Mouse (Mus musculus) intestine, embryonic 15.5 days (tissue): ENCODE data around the gene Luzp2. TPM values are rescaled to one million over a fixed set of nuclear protein-coding genes. Genes with fewer than 3 reads are reported as not detected.

Source experiments
- ATAC-seq: fragments of 200-750 bp; cut with Nextera tagmentation; 2 replicates; pipeline ENCODE4 v1.8.0; 2017; ENCODE audit warnings: moderate TSS enrichment, moderate library complexity
- H3K27ac ChIP-seq: fragments of 300-500 bp; sonication (generic); 2 replicates; pipeline ENCODE4 v1.5.1; 2015; ENCODE audit warnings: mild to moderate bottlenecking, inconsistent platforms
- H3K27me3 ChIP-seq: fragments of 300-500 bp; sonication (generic); replicated peaks from 2 replicates; pipeline ENCODE4 v1.6.1; 2015; ENCODE audit warnings: inconsistent platforms
- H3K36me3 ChIP-seq: fragments of 300-500 bp; sonication (generic); 2 replicates; pipeline ENCODE4 v1.6.1; 2015; ENCODE audit warnings: inconsistent platforms
- H3K4me1 ChIP-seq: fragments of 300-500 bp; sonication (generic); replicated peaks from 2 replicates; pipeline ENCODE4 v1.6.1; 2015; ENCODE audit warnings: inconsistent platforms
- H3K4me2 ChIP-seq: fragments of 300-500 bp; sonication (generic); replicated peaks from 2 replicates; pipeline ENCODE4 v1.6.1; 2015; ENCODE audit warnings: mild to moderate bottlenecking, inconsistent platforms
- H3K4me3 ChIP-seq: fragments of 300-500 bp; sonication (generic); replicated peaks from 2 replicates; pipeline ENCODE4 v1.5.1; 2015; ENCODE audit warnings: inconsistent platforms
- H3K9ac ChIP-seq: fragments of 300-500 bp; sonication (generic); 2 replicates; pipeline ENCODE4 v1.6.1; 2015; ENCODE audit warnings: inconsistent platforms
- H3K9me3 ChIP-seq: fragments of 300-500 bp; sonication (generic); 2 replicates; pipeline ENCODE4 v1.6.1; 2016; ENCODE audit warnings: inconsistent platforms
- whole genome bisulfite sequencing: fragments of 180-500 bp; shearing (Covaris S2); methylation state at CpG from one replicate; pipeline ENCODE4 v1.1.7; 2015; 5-methylcytosine and 5-hydroxymethylcytosine counted together
- polyA plus RNA-seq: library from polyadenylated mRNA; unstranded; fragments of >200 nt; fragmentation: Nextera tagmentation; extraction: Ambion mirVana; gene quantifications from 2 replicates; pipeline ENCODE4 v1.2.1, GENCODE M21; 2015

Luzp2 gene
- polyA plus RNA-seq, 1 experiment from 2014 or later, result 0.90 TPM

DNA sequence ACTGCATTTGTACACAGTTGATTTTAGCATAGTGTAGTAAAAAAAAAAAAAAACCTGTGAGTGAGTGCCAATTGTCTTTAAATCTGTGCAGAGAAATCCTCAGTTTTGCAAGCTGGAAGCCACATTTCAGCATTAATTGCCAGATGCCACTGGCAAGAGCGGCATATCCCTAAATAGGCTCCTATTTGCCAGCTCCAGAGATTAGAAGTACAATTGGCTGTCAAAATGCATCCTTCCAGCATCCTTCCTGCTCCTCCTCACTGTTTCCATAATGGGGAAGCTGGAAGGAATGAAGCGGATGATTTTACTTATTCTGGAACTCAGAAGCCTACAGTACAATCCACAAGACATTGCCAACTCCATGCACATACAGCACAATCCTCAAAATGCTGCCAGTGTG, 354.2 kb downstream of the Luzp2 start:
- Histone ChIP-seq H3K9ac (no peak overlapping the region), H3K4me3 (no peak overlapping the region), H3K4me2 (no peak overlapping the region), H3K27me3 (no peaks in the 10 kb centered on the region), H3K9me3 (no peaks in the 10 kb centered on the region), H3K4me1 (no peaks in the 10 kb centered on the region), H3K27ac (no peak overlapping the region), H3K36me3 (no peaks in the 10 kb centered on the region)
- ATAC-seq, result no peak
- 81% methylated on average over 2 of the region's 2 CpGs for WGBS

DNA sequence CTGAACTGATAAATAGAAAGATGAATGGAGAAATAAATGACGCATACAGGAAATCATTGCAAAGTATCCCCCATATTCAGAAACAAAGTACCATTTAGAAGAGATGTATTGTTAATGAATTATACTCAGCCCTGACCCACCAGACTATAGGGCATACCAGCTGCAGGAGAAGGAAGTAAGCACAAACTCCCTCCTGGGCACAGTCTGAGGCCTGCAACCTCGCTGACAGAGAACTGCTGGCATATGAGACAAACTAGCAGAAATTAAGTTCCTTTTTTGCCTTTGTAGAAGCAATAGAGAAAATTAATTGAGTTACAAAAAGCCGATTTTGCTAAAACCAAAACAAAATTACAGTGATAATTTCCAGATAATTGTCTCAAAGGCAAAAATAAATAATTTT, 355.4 kb downstream of the Luzp2 start:
- WGBS, result 70% methylated on average over 3 of the region's 3 CpGs
- H3K27me3 ChIP-seq, result no peaks in the 10 kb centered on the region
- H3K36me3 ChIP-seq, result no peaks in the 10 kb centered on the region
- ATAC-seq, result no peak
- no peaks in the 10 kb centered on the region for H3K9me3 ChIP-seq
- H3K4me3 ChIP-seq, result no peak overlapping the region
- H3K4me1 ChIP-seq, result no peaks in the 10 kb centered on the region
- no peak overlapping the region for H3K27ac ChIP-seq
- H3K4me2 ChIP-seq, result no peak overlapping the region
- H3K9ac ChIP-seq, result no peak overlapping the region

DNA sequence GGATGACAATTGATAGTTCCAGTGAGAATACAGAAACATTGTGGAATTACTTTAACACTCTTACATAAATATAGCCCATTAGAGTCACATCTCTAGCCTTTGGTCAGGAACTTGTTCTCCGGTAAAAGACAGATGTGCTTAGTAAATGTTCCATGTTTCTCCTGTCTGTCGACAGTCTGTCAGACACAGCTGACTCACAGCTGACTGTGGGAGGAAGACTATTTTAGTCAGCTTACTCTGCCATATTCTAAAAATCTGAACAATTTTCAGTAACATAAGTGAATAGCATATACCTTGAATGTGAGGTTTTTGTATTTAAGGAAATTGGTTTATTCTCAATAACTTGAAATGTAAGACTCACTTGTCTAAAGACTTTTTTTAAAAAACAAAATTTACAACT, 363.5 kb downstream of the Luzp2 start:
- no peaks in the 10 kb centered on the region for H3K4me1 ChIP-seq
- H3K9ac ChIP-seq, result no peak overlapping the region
- no peaks in the 10 kb centered on the region for H3K9me3 ChIP-seq
- no peak overlapping the region for H3K27ac ChIP-seq
- no peak overlapping the region for H3K4me2 ChIP-seq
- no peak overlapping the region for H3K4me3 ChIP-seq
- H3K27me3 ChIP-seq, result no peaks in the 10 kb centered on the region
- ATAC-seq, result no peak
- 91% methylated on average over 2 of the region's 2 CpGs for WGBS
- H3K36me3 ChIP-seq, result no peaks in the 10 kb centered on the region

DNA sequence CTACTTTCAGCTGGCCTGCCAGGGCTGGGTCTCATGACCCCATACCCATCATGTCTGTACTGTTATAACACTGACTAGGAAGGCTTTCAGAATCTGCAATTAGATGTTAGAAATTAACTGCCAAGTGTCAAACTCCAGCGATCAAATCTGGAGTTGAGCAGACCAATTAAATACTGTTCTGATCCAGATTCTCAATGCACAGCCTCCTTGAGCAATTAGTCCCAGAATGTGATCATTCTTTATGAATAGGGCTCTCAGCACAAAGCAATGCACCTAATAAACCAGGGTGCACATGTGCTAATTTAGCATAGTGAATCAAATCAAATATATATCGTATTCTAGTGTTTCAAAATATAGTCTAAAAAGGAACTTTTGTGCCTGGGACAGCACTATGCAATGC, 387.7 kb downstream of the Luzp2 start:
- Histone ChIP-seq H3K27ac (no peak overlapping the region), H3K4me3 (no peak overlapping the region), H3K4me1 (no peaks in the 10 kb centered on the region), H3K9me3 (no peaks in the 10 kb centered on the region), H3K36me3 (no peaks in the 10 kb centered on the region), H3K27me3 (no peaks in the 10 kb centered on the region), H3K4me2 (no peak overlapping the region), H3K9ac (no peak overlapping the region)
- WGBS, result 67% methylated on average over 2 of the region's 2 CpGs
- no peak for ATAC-seq

DNA sequence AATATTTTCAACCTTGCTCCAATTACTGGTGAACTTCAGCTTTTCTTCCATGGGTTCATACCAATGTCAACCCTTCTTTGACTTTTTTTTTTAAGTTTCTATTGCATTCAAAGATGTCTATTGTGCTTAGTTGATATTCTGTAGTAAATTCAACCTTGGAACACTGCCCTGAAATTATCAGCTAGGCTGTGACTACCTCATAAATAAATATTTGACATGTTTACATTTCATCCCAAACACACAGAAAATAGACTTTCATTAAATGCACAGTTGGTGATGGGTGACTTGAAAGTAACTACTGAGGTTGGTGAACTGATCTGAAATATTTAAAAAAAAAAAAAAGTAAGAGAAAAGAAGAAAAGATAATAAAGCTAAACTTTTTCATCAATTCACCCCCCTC, 394.1 kb downstream of the Luzp2 start:
- no peak overlapping the region for H3K27ac ChIP-seq
- no peak overlapping the region for H3K4me2 ChIP-seq
- no peak overlapping the region for H3K9ac ChIP-seq
- no peak overlapping the region for H3K4me3 ChIP-seq
- no peaks in the 10 kb centered on the region for H3K27me3 ChIP-seq
- ATAC-seq, result no peak
- no peaks in the 10 kb centered on the region for H3K4me1 ChIP-seq
- no peaks in the 10 kb centered on the region for H3K9me3 ChIP-seq
- H3K36me3 ChIP-seq, result no peaks in the 10 kb centered on the region
